Comparison of ENCODE assay signal across 8 mouse cellular contexts in genomic region chr5:124111742-124112497, GRCm38 (mm10). TPM values are rescaled to one million over a fixed set of nuclear protein-coding genes. Genes with fewer than 3 reads are reported as not detected.
DNase-seq lines count a peak whose midpoint lies in the region; ATAC-seq lines count a peak whose summit lies in the region.

Gene Ogfod2, plus strand, starts transcription at chr5:124112297.

- H3K9ac ChIP-seq in hindbrain, embryonic 14.5 days, result peak within 1 kb of the TSS; percentile 81

- peak; percentile 97 for ATAC-seq in hindbrain, embryonic 14.5 days (ENCODE audit: low FRiP score)

- H3K36me3 ChIP-seq in hindbrain, embryonic 14.5 days (replicated peaks; ENCODE audit: control insufficient read depth, insufficient read depth), result peaks cover 12% of the 10 kb centered on the region

- H3K4me1 ChIP-seq in hindbrain, embryonic 14.5 days (replicated peaks; ENCODE audit: control insufficient read depth, insufficient read depth, low read length), result peaks cover 23% of the 10 kb centered on the region

- peak; percentile 95 for DNase-seq in R1 (ENCODE audit: low read depth, low spot score)
- DNase-seq in cerebellum, postnatal 25 days, result peak; percentile 97 to 98
- DNase-seq in frontal cortex, postnatal 25 days (ENCODE audit: low spot score in 2 of 2), result peak; percentile 90 to 92
- DNase-seq in hindbrain, embryonic 14.5 days (ENCODE audit: low spot score), result peak; percentile 99
- peak; percentile 92 to 94 for DNase-seq in layer of hippocampus, postnatal 36 days
- DNase-seq in lung, postnatal 36 days, result peak; percentile 98
- peak; percentile 99 for DNase-seq in retina, postnatal 1 day
- peak; percentile 92 to 95 for DNase-seq in urinary bladder, adult 18-20 months (ENCODE audit: low spot score in 2 of 2)

- H3K9me3 ChIP-seq in hindbrain, embryonic 14.5 days (ENCODE audit: control insufficient read depth, low read length), result no peaks in the 10 kb centered on the region

- no peaks in the 10 kb centered on the region for H3K27me3 ChIP-seq in hindbrain, embryonic 14.5 days (ENCODE audit: control insufficient read depth, insufficient read depth, low read length)

- WGBS in hindbrain, embryonic 14.5 days, result 2% methylated on average over 66 of the region's 66 CpGs

- H3K4me2 ChIP-seq in hindbrain, embryonic 14.5 days (replicated peaks), result peak within 1 kb of the TSS; percentile 95

- peak within 1 kb of the TSS; percentile 89 for H3K4me3 ChIP-seq in hindbrain, embryonic 14.5 days (replicated peaks; ENCODE audit: low read length)

- peak within 1 kb of the TSS; percentile 97 for H3K27ac ChIP-seq in hindbrain, embryonic 14.5 days

RNA-seq across cellular contexts. Expression of gene Ogfod2, which starts in this region (rescaled TPM):
- polyA plus RNA-seq in hindbrain, embryonic 14.5 days (2014; fragmentation: Nextera tagmentation; extraction: Ambion mirVana), result 21.8 and 26.4 TPM in 2 replicates
- 10 to 100 TPM; 34.1 to 36.2 TPM for total RNA-seq in layer of hippocampus, postnatal 36 days (2021)

Comparison
In these comparisons a context has a peak if more than half of its experiments do, and no peak if none do; other contexts are left out.
1. Peak in every context shown above with its lines: DNase-seq, ATAC-seq, H3K4me3 ChIP-seq and H3K27ac ChIP-seq.